Mouse (Mus musculus) cerebellum, postnatal 10 days (tissue): ENCODE data around the gene Tas1r3.
A peak's percentile ranks its signal among the peaks of the same experiment; 100 is the strongest.

Experiments
- DNase-seq, 2 experiments: peaks; one replicate each; pipeline ENCODE4 v3.0.0; 2021; ENCODE audit warnings: mixed read lengths in 2 of 2

Gene Tas1r3

GRCm38 (mm10) chr4:155840076-155841002 is 22.8 kb downstream of the Tas1r3 start:
- DNase-seq, result no peak

- peak; percentile 48 to 65 for DNase-seq
Observed at GRCm38 (mm10) chr4:155839483-155839910, 23.7 kb downstream of the Tas1r3 start, which contains the start of gene Mxra8. Gene Mxra8, plus strand, starts transcription at chr4:155839680.

GRCm38 (mm10) chr4:155838187-155839153 is 24.7 kb downstream of the Tas1r3 start:
- no peak for DNase-seq

GRCm38 (mm10) chr4:155837404-155838010 is 25.7 kb downstream of the Tas1r3 start:
- no peak for DNase-seq

GRCm38 (mm10) chr4:155833836-155834235 is 29.3 kb downstream of the Tas1r3 start:
- peak; percentile 87 to 93 for DNase-seq

GRCm38 (mm10) chr4:155833234-155833633 is 29.9 kb downstream of the Tas1r3 start:
- no peak for DNase-seq

GRCm38 (mm10) chr4:155832321-155832720 is 30.8 kb downstream of the Tas1r3 start:
- DNase-seq, result peak in 1 of 2 experiments; percentile 43

- no peak for DNase-seq
Observed at GRCm38 (mm10) chr4:155831831-155832230, 31.3 kb downstream of the Tas1r3 start.

- DNase-seq, result peak; percentile 99
Observed at GRCm38 (mm10) chr4:155831205-155831766, 31.9 kb downstream of the Tas1r3 start, which contains the start of gene Aurkaip1. Gene Aurkaip1, plus strand, starts transcription at chr4:155831272.

- DNase-seq, result no peak
Observed at GRCm38 (mm10) chr4:155830596-155830995, 32.6 kb downstream of the Tas1r3 start.

- no peak for DNase-seq
Observed at GRCm38 (mm10) chr4:155829866-155830265, 33.3 kb downstream of the Tas1r3 start.

- DNase-seq, result no peak
Observed at GRCm38 (mm10) chr4:155823443-155823842, 39.7 kb downstream of the Tas1r3 start.

GRCm38 (mm10) chr4:155821025-155821424 is 42.1 kb downstream of the Tas1r3 start:
- DNase-seq, result peak; percentile 39 to 60

GRCm38 (mm10) chr4:155817533-155817932 is 45.6 kb downstream of the Tas1r3 start:
- no peak for DNase-seq

GRCm38 (mm10) chr4:155812665-155813181 is 50.4 kb downstream of the Tas1r3 start:
- peak; percentile 56 to 69 for DNase-seq

GRCm38 (mm10) chr4:155811929-155812664 is 51.1 kb downstream of the Tas1r3 start, which contains the start of gene Ccnl2:
Gene Ccnl2, plus strand, starts transcription at chr4:155812489.
- DNase-seq, result peak; percentile 95 to 97
